Mouse (Mus musculus): Measurements from ENCODE around the gene Unc5cl.
A peak's percentile ranks its signal among the peaks of the same experiment; 100 is the strongest.

The Unc5cl gene

DNA sequence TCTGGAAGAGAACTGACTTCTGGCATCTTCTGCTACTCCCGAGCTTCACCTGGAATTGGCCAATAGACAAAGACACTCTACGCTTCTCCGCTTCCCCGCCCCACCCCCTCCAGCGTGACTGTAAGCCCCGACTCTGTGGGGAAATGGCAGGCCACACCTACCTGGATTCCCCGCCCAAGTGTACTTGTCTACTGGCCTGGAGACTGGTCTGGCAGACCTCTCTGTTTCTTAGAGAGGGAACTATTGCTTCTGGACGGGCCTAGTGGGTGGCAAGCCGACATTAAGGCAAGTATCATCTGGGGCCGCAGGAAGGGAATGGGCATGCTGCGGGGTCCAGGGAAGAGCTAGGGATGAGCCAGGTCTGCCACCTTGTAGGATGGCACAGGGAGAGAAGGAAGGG lies at the start of gene Unc5cl:
Unc5cl (plus strand) TSS at position 214 of the 400 bp plus-strand sequence.
- no peak for DNase-seq (ENCODE audit: low spot score in 2 of 2)

DNA sequence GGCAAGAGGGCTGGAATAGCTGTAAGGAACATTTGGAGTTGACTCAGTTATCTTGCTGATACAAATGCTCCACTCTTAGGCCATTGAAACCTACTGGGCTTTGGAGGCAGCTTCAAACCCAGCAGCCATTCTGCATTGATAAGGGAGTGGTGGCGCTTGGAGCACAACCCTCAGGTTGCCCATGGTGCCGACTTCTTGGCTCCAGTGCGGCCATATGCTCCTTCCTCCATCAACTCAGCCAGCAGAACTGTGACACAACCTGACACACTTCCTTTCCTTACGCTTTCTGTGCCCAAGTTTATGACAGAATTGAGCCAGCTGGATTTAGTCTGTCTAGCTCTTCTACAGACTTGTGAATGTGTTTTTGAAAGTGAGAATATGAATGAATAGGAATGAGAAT lies 47.5 kb upstream of the Unc5cl start:
- peak in 1 of 2 experiments; percentile 57 for DNase-seq (ENCODE audit: low spot score in 2 of 2)

DNA sequence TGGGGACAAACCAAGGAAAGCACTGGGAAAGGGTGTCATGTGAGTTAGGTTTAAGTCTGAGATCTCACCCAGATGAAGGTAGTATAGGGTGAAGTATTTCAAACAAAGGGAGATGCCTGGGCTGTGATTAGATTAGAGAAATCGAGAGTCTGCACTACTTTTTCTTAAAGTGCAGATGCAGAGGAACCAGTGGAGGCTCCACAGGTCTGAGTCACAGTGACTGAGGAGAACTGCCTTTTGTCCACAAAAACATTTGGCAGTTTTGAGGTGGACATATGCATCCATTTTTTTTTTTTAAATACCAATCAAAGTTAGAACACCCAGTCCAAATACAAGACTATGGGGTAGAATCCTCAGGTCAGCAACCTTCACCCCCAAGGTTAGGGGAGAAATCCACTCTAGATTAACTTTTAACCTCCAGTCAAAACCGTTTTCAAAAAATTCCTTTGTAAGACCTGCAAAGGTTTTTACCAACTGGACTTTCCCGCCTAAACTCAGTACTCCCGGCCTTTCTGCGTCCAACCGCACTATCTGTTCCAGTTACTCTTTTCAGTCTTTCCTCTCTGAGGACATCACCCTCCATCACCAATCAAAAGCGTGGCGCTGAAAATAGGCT lies 46.7 kb upstream of the Unc5cl start:
- peak in 1 of 2 experiments; percentile 45 for DNase-seq (ENCODE audit: low spot score in 2 of 2)

DNA sequence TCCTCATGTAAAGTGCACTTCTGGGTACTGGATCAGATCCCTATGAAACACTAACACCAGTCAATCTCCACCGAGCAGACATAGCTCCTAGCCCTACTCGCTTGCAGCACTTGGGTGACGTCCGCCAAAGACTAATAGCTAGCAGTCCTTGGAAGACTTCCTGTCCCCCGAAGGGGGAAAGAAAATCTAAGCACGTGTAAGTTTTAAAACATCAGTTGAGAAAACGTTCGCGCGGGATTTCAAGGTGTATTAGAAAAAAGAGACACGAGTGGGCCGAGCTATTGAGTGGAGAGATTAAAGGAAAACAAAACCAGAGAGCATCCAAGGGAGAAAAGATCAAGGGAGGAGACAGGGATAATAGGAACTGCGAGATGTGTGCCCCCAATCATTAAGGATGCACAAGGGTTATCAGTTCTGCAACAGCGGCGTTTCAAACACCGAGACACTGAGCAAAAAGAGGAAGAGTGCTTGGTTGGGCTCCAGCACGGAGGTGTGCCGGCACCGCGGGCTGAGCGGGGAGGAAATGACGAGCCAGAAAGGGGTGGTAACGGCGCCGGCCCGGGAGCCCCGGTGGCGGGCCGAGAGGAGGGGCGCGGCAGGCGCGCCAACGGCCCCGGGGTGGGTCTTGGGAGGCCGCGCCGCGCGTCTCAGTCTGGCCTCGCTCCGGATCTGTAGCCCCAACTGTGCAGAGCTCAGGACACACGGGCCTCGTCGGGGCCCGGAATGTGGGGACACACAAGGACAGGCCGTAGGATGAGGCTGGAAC lies 46.0 kb upstream of the Unc5cl start:
- peak; percentile 56 to 57 for DNase-seq (ENCODE audit: low spot score in 2 of 2)

DNA sequence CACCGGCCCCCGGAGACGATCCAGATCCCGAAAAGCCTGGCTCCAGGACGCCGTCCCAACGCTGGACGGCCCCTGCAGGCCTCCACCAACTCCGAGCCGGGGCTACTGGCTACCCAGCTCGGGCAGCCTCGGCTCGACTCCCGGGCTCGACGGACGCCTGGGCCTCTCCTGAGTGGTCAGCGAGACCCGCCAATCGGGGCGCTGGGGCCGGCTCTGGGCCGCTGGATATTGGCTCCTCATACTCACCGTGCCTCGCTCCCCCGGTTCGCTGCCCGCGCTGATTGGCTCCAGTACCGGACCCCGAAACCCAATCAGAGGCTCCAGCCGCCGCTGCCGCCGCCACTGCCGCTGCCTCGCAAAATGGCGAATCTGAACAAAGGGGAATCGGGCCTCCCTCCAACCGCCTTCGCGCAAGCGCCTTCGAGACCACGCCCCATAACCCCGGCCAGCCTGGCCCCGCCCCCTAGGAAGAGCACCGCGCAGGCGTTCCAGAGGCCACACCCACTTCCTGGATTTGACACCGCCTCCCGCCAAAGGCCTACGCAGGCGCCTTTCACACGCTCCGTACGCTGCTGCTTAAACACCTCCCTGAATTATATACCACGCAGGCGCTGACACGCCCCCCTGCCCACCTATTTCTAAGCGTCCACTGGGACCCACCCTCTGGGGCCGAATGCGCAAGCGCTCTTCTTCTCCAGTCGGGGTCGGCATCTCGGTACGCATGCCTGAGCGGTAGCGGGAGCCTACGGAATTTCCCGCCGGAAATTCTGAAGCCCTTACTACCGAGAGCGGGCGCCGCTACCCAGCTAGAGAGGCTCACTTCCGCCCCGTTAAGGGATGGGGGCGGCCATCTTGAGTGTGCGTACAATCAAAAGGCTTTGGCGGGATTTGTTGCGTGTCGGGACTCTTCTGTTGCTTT lies 45.1 kb upstream of the Unc5cl start, which contains the start of the genes Nfya and Oard1:
Nfya (minus strand) TSS at position 527 of the 919 bp plus-strand sequence.
Oard1 (plus strand) TSS at position 635 of the 919 bp plus-strand sequence.
- DNase-seq (ENCODE audit: low spot score in 2 of 2): peak; percentile 100

DNA sequence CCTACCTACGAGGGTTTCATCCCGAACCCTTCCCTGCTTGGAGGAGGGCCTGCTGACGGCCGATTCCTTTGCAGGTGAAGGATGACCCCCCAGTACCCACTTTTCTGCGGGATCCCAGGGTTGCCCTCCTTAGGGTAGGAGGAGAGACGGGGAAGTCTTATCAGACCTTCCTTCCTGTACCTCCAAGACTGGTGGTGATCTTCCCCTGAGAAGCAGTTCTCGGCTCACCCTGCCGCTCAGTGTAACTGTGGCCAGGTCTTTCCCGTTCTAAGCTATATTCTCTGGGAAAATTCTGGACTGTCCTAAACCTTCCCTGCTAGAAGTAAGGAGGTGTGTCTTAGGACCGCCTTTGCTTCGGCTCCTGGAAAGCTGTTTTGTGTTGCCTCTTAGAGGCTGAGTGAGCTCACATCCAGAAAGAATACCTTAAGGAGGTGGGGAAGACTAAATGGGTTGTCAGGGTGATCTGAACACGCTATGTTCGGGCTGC lies 44.4 kb upstream of the Unc5cl start:
- DNase-seq (ENCODE audit: low spot score in 2 of 2): no peak

DNA sequence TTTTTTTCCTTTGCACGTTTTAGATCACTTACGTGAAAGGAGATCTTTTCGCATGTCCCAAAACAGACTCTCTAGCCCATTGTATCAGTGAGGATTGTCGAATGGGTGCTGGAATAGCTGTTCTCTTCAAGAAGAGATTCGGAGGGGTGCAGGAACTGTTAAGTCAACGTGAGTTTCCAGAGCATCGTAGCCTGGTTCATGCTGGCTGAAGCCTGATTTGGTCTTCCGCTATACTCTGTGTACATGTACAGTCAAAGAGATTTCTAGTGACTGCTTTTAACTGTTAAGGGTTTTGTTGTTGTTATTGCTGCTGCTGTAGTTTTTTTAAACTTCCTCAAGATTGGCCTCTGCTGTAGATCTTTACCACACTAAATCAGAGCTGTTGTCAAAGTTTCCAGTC lies 43.5 kb upstream of the Unc5cl start:
- DNase-seq (ENCODE audit: low spot score in 2 of 2): no peak

DNA sequence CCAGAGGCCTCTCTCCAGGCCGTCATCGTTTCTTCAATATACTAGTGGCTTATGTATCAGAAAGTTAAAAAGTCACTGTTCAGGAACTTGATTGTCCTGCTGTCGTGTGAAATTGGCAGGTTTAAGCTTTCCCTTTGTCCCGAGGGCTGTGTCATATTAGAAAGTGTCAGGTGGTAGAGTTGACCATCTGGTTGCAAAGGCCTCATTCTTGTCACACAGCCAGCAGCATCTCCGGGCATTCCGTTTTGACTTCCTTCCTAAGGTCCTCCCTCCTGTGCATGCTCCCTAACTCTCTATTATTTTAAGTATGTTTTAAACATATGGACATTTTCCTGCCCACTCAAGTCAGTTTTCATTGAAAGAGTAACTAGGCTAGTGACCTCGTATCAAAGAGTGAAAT lies 38.7 kb upstream of the Unc5cl start:
- DNase-seq (ENCODE audit: low spot score in 2 of 2): no peak

DNA sequence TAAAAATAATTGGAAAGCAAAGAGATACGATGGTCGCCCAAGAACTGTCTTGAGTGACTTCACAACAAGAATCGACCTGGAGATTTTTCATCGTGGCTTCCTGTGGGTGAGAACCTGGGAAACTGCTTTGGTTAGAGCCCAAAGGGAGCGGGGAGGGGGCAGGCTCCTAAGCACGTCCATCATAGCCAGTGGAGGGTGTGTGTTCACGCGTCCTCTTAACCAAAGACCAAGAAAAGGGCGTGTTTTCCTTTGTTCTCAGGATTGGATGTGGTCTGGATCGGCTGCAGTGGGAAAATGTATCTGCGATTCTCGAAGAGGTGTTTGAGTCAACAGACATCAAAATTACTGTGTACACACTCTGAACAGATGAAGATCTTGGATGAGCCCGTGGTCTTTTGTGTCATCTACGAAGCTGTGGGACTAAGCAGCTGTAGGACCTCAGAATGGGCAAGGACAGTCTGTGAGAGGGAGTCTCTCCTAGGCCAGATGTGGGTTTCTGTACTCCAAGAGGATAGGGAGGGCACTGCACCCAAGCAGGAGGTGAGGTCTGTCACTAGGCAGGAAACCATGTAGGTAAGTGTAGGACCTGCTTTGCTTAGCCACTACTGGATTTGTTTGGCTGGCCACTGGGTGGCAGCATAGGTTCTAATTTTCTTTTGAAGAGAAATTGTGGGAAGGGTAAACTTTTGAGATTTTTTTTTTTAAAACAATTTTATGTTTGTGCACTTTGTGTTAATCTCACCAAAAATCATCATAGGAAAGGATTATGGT lies 38.1 kb upstream of the Unc5cl start:
- peak; percentile 57 to 60 for DNase-seq (ENCODE audit: low spot score in 2 of 2)

DNA sequence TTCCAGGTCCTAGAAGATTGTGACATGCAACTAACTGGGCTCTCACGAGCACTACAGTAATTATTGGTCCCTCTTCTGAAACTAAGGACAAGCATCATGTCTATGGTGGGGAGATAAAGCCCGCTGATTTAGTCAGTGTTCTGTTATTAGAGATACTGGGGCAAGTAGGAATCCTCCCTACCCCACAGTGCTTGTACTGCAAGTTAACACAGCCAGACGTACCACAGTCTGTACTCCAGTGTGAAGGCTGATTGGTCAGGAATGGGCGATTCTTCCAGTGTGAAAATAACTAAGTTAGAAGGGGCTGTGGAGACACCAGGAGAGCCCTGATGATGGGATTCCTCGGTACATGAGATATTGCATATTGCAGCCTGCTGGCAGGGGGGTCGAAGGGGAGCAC lies 37.2 kb upstream of the Unc5cl start:
- no peak for DNase-seq (ENCODE audit: low spot score in 2 of 2)

DNA sequence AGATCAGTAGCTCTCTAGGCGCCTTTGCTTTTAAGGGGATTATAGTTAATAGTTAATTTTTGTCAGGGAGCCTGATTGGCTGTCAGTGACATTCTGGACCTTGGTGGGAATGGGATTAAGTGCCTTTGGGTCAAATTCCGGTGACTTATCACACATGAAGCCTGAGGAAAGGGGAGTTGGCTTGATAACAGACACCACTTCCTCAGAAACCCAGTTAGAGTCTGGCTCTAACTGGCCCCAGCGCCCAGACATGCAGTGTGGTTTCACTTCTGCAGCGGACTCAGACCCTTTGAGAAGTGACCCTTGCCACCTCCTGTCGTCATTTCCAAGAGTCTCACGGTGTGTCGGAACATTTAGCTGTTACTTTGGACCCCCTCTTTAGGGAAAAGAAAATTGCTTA lies 36.5 kb upstream of the Unc5cl start:
- DNase-seq (ENCODE audit: low spot score in 2 of 2): no peak

DNA sequence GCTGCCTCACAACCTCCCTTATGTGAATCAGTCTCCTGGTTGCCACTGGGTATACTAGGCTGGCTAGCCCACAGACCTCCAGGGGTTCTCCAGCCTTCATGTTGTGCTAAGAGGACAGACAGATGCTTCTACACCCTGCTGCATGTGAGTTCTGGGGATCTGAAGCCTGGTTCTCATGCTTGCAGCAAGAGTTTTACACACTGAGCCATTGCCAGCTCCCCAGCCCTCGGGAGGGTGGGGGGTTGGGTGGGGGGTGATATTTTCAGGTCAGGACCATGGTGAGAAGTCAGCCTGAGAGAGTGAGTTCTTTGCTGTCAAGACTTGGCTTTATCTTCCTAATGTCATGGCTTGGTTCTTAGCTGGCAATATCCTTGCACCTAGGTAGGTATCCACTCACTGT lies 35.9 kb upstream of the Unc5cl start:
- DNase-seq (ENCODE audit: low spot score in 2 of 2): no peak

DNA sequence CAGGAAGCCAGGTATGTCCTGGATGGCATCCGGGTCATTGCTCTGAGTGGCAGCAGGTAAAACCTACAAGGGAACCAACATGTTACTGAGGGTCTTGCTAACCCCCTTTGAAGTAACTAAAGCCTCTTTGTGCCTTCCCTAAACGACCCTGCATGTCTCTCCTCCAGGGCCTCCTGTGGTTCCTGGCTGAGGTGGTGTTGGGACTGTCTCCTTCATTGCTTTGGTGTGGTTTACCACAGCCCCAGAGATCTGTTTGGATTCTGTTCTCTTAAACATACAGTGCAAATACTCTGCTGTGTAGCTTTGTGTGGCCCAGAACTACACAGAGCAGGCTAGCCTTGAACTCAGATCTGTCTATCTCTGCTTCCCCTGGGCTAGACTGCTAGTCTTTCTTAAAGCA lies 35.1 kb upstream of the Unc5cl start:
- DNase-seq (ENCODE audit: low spot score in 2 of 2): no peak

DNA sequence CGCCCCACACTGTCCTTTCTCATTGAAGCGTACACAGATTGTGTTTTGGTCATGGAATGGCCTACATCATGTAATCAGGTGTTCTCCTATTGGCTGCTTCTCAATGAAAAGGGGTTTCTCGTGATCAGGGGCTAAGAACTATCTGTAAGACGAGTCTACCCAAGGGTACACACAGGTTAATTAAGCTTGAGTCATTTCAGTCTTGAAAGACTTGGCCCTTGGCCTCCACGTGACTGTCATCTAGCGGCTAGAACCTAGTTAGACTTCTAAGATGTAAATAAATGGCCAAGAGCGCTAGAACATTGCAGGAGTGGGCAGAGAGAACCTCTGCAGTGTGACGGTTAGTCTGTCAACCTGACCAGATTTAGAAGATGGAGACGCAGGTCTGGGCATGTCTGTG lies 30.5 kb upstream of the Unc5cl start:
- DNase-seq (ENCODE audit: low spot score in 2 of 2): no peak

DNA sequence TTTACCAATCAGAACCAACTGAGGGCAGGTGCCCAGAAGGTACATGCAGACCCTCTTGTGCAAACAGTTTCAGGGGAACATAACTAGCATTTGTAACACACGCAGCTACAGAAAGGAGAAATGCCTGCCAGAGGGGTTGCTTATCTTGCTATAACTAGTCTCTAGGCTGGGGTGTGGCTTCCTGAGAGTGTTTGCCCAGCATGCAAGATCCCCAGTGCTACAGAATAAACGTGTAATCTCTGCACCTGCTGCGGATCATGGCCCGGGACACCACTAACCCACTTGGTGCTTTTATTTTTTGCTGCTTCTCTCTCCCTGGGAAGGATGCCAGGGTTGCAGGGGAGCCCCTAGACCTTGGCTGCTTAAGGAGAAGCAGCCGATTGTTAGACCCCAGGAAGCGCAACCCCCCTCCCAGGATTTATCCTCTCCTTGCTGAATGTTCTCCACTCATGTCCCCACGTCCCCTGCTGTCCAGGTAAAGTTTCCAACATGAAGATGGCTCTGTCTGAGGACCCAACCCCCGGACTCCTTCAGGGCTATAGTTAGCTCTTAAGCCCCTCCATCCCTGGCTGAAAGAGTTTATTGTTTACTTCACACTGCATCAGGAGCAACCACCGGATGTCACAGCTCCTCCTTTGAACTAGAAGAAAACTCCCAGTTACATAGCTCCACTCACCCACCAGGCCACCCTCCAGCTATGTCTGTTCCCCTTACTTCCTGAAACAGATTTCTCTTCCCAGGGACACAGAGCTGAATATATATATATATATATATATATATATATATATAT lies 28.7 kb upstream of the Unc5cl start:
- no peak for DNase-seq (ENCODE audit: low spot score in 2 of 2)

DNA sequence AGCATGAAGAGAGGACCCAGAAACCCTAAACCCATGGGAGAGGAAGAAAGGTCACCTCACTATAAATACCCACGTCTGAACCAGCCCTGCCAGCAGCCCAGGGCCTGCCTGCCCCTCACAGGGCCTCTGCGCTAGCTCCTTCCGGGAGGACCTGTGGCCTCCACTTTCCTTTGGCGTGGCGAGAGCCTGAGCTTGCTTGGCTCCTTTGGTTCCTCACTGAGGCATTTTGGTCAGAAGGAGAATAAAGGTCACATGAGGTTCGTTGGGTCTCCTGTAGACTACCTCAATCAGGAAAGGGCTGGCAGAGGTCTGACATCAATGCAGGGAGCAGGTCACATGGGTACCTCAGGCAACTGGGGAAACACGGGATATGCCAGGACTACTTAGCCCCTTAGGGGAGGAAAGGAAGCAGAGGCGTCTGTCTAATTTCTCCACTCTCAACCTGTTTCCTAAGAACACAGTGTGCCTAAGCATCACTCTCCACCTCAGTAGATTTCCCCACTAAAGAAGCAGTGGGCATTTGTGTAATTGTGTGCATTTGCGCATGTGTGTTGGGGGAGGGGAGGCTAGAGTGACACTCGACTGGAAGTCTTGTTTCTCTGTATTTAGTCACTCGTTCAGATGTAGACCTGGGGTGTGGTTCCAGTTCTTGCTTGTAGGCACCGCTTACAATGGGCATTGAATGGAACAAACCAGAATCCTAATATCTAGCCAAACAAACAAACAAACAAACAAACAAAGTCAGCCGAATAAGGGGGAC lies 27.5 kb upstream of the Unc5cl start:
- no peak for DNase-seq (ENCODE audit: low spot score in 2 of 2)

DNA sequence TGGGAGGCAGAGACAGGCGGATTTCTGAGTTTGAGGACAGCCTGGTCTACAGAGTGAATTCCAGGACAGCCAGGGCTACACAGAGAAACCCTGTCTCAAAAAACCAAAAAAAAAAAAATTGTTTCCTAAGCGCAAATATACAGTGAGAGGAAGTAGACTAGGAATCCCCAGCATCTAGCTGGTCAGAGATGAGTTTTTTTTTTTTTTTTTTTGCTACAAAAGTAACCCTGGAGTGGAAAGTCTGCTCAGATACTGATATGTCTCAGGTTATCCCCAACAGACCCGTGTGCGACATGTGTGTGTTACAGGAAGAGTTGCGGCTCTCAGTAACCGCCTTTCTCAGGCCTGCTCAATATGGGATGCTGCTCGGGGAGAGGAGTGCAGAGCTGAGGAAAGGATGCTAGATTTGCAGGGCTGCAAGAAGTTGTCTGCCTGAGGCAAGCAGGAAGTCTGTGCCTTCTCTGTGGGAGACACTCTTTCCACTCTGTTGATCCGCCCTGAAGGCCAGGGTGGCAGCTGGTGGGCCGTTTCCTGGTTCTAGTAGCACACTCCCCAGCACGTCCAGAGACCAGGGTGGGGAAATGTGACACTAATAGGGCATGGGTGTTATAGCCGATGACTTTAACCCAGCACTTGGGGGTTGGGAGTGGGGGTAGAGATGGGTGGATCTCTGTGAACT lies 26.7 kb upstream of the Unc5cl start:
- no peak for DNase-seq (ENCODE audit: low spot score in 2 of 2)

DNA sequence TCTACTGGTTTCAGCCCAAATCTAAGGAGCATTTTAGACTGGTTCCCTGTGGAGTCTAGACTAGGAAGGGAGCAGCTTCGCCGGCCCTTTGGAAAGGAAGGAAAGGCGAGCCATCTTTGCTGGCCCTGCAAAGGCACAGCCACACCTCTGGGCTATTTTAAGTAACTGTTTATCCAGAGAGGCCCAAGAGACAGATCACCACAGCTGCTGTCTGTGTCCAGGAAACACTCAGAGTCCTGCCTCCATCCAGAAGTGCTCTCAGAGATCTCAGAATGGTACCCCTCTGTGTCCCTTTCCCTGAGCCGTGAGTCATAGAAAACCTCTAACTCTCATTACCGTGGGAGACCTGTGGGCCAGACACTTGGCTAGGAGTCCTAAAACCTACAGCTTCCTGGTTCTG lies 24.3 kb upstream of the Unc5cl start:
- DNase-seq (ENCODE audit: low spot score in 2 of 2): no peak

DNA sequence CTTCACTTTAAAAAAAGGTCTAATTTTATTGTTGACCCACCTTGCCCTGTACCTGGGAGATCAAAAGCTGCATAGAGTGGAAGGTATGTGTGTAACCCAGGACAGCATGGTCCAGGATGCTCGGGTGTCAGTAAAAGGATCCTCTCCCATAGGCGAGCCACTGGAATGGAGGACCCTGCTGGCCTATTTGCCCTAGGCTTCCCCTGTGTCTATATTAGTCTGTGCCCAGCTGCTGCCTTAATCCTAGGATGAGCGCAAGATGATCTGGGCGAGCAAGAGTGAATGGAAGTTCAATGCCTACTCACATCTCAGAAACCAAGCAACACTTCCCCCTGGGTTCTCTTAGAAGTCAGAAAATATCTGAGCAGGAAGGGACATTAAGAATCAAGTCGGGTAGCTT lies 23.6 kb upstream of the Unc5cl start:
- no peak for DNase-seq (ENCODE audit: low spot score in 2 of 2)
